Mouse (Mus musculus) midbrain, embryonic 11.5 days (tissue): ENCODE measurements around the gene Cdk17. TPM values are rescaled to one million over a fixed set of nuclear protein-coding genes. Genes with fewer than 3 reads are reported as not detected.

Source experiments
- ATAC-seq: fragments of 200-750 bp; cut with Nextera tagmentation; 2 replicates; pipeline ENCODE4 v1.8.0; 2017; ENCODE audit warnings: moderate TSS enrichment, moderate library complexity; ENCODE audit not compliant: low FRiP score
- DNase-seq: peaks from one replicate; pipeline ENCODE4 v3.0.0; 2015; ENCODE audit warnings: low spot score; ENCODE audit errors: missing footprints
- H3K27ac ChIP-seq: fragments of 300-500 bp; sonication (generic); 2 replicates; pipeline ENCODE4 v1.5.1; 2014; ENCODE audit warnings: low read depth, low read length
- H3K27me3 ChIP-seq: fragments of 300-500 bp; sonication (generic); 2 replicates; pipeline ENCODE4 v1.6.1; 2014; ENCODE audit warnings: mild to moderate bottlenecking, low read length, moderate library complexity, mixed read lengths; ENCODE audit not compliant: control insufficient read depth, insufficient read depth
- H3K36me3 ChIP-seq: fragments of 300-500 bp; sonication (generic); 2 replicates; pipeline ENCODE4 v1.6.1; 2014; ENCODE audit warnings: mild to moderate bottlenecking, low read length, moderate library complexity, mixed read lengths; ENCODE audit not compliant: control insufficient read depth, insufficient read depth
- H3K4me1 ChIP-seq: fragments of 300-500 bp; sonication (generic); 2 replicates; pipeline ENCODE4 v1.6.1; 2014; ENCODE audit warnings: low read length; ENCODE audit not compliant: control insufficient read depth, insufficient read depth
- H3K4me2 ChIP-seq: fragments of 300-500 bp; sonication (generic); 2 replicates; pipeline ENCODE4 v1.6.1; 2014; ENCODE audit warnings: mild to moderate bottlenecking, moderate library complexity
- H3K4me3 ChIP-seq: fragments of 300-500 bp; sonication (generic); 2 replicates; pipeline ENCODE4 v1.5.1; 2014; ENCODE audit warnings: low read depth, low read length
- H3K9ac ChIP-seq: fragments of 300-500 bp; sonication (generic); 2 replicates; pipeline ENCODE4 v1.6.1; 2014; ENCODE audit warnings: low read length
- H3K9me3 ChIP-seq: fragments of 300-500 bp; sonication (generic); 2 replicates; pipeline ENCODE4 v1.6.1; 2016; ENCODE audit warnings: low read length; ENCODE audit not compliant: control insufficient read depth
- WGBS: fragments of 180-500 bp; shearing (Covaris S2); extraction: QIAGEN DNeasy Blood & Tissue Kit; methylation state at CpG from one replicate; pipeline ENCODE4 v1.1.7; 2014; 5-methylcytosine and 5-hydroxymethylcytosine counted together
- polyA plus RNA-seq: library from polyadenylated mRNA; unstranded; fragments of >200 nt; fragmentation: Nextera tagmentation; extraction: Ambion mirVana; gene quantifications from 2 replicates; pipeline ENCODE4 v1.2.1, GENCODE M21; 2014

Gene Cdk17
- polyA plus RNA-seq, 1 experiment from 2014 or later, result 36.8 TPM

GRCm38 (mm10) chr10:93131865-93132566 lies 28.7 kb upstream of the Cdk17 start:
- Histone ChIP-seq H3K9ac (no peak overlapping the region), H3K36me3 (no peaks in the 10 kb centered on the region), H3K4me3 (no peak overlapping the region), H3K27ac (no peak overlapping the region), H3K4me1 (0 out of 2 replicates have a peak, but pooled peaks cover 3% of the 10 kb centered on the region), H3K27me3 (no peaks in the 10 kb centered on the region), H3K9me3 (no peaks in the 10 kb centered on the region), H3K4me2 (no peak overlapping the region)
- no peak for DNase-seq
- WGBS, result 89% methylated on average over 9 of the region's 9 CpGs
- no peak for ATAC-seq

DNA sequence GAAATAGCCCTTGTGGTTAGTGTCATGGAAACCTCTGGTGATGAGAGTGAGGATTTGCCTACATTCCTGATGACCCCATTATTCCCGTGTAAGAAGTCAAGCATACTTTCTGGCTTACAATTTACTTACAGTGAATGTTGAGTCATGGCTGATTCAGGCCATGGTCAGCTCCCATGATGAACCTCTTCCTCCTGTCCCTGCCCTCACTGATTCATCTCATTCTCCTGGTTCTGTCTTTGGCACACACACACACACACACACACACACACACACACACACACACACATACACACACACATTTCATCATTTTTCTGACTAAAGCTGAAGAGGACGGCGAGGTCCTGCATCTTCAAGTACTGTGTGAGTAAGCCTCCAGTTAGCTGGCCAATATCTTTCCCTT lies 21.9 kb upstream of the Cdk17 start:
- Histone ChIP-seq H3K27ac (no peak overlapping the region), H3K27me3 (no peaks in the 10 kb centered on the region), H3K4me1 (peaks cover 4% of the 10 kb centered on the region; the same call in 1 of the 2 replicates), H3K4me3 (no peak overlapping the region), H3K36me3 (no peaks in the 10 kb centered on the region), H3K9ac (no peak overlapping the region), H3K4me2 (no peak overlapping the region), H3K9me3 (no peaks in the 10 kb centered on the region)
- no peak for DNase-seq
- WGBS, result 89% methylated on average over 3 of the region's 3 CpGs
- no peak for ATAC-seq

GRCm38 (mm10) chr10:93140778-93141177 lies 19.9 kb upstream of the Cdk17 start:
- no peak overlapping the region for H3K9ac ChIP-seq
- H3K27me3 ChIP-seq, result no peaks in the 10 kb centered on the region
- no peaks in the 10 kb centered on the region for H3K36me3 ChIP-seq
- H3K4me1 ChIP-seq, result peaks cover 4% of the 10 kb centered on the region; the same call in 1 of the 2 replicates
- WGBS, result 67% methylated on average over 4 of the region's 4 CpGs
- ATAC-seq (no peak), DNase-seq (no peak)
- H3K4me2 ChIP-seq, result no peak overlapping the region
- no peak overlapping the region for H3K4me3 ChIP-seq
- no peaks in the 10 kb centered on the region for H3K9me3 ChIP-seq
- H3K27ac ChIP-seq, result no peak overlapping the region

DNA sequence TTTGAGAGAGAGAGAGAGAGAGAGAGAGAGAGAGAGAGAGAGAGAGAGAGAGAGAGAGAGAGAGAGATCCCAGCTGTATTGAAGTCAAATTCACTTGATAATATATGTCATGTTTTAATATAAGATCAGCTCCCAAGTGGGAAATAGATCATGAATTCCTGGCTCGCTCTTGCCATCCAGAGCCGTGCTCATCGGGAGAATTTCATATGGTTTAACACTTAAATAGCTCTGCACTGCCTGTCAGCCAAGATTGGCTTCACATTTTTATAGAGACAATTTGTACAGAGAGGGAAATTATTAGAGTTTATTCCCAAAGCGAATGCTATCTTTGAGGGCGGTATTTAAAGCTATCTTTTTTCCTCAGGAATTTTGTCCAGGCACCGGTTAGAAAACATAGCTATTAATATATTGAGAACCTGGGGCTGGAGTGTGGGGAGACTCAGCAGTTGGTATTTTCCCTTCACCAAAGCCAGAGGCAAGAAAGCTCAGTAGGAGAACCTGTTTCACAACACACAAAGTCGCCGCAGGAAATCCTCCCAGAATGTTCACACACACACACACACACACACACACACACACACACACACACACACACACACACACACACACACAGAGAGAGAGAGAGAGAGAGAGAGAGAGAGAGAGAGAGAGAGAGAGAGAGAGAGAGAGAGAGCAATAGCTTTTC lies 17.9 kb upstream of the Cdk17 start:
- WGBS, result 73% methylated on average over 8 of the region's 8 CpGs
- ATAC-seq, result no peak
- Histone ChIP-seq H3K4me3 (no peak overlapping the region), H3K27me3 (no peaks in the 10 kb centered on the region), H3K4me2 (no peak overlapping the region), H3K9ac (no peak overlapping the region), H3K27ac (no peak overlapping the region), H3K36me3 (no peaks in the 10 kb centered on the region), H3K9me3 (no peaks in the 10 kb centered on the region), H3K4me1 (peaks cover 4% of the 10 kb centered on the region; the same call in 1 of the 2 replicates)
- no peak for DNase-seq

DNA sequence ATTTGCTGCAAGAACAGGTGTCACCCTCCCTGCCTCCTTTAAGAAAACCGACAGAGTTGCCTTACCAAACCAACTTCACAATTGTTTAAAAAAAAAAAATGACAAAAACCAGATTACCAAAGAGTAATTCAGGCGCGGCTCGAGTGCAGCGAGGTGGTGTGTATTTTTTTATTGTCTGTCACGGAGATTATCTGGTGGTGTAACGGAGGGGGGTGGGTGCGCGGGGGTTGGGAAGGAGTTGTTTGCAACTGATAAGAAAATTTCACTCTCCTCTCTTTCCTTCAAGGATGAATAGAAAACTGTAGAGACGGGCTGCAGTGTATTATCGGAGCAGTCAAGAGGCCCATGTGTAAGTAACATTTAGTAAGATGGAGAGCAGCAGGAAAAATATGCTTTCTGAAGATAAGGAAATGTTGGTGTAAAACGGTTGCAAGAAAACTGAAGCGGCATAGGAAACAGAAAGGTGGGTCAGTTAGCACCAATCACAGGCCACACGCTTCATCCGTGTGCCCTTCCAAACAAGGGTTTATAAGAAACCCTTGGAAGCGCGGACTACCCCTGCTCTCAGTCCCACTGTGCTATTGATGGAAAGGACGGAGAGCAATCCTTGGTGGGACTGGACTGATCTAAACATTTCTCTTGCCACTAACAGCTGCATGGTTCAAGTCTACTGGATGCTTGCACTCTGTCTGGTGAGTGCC lies 17.2 kb upstream of the Cdk17 start:
- no peak overlapping the region for H3K9ac ChIP-seq
- ATAC-seq, result no peak
- no peak for DNase-seq
- H3K36me3 ChIP-seq, result no peaks in the 10 kb centered on the region
- H3K4me1 ChIP-seq, result peaks cover 4% of the 10 kb centered on the region; the same call in 1 of the 2 replicates
- no peaks in the 10 kb centered on the region for H3K9me3 ChIP-seq
- no peak overlapping the region for H3K27ac ChIP-seq
- 37% methylated on average over 18 of the region's 18 CpGs for WGBS
- H3K27me3 ChIP-seq, result no peaks in the 10 kb centered on the region
- no peak overlapping the region for H3K4me3 ChIP-seq
- peak overlapping the region; percentile 20; the same call in 1 of the 2 replicates for H3K4me2 ChIP-seq

- no peaks in the 10 kb centered on the region for H3K36me3 ChIP-seq
- H3K9me3 ChIP-seq, result no peaks in the 10 kb centered on the region
- no peak overlapping the region for H3K9ac ChIP-seq
- ATAC-seq, result no peak
- 81% methylated on average over 6 of the region's 6 CpGs for WGBS
- no peak overlapping the region for H3K4me2 ChIP-seq
- H3K4me3 ChIP-seq, result no peak overlapping the region
- no peak for DNase-seq
- no peaks in the 10 kb centered on the region for H3K27me3 ChIP-seq
- H3K4me1 ChIP-seq, result peaks cover 4% of the 10 kb centered on the region; the same call in 1 of the 2 replicates
- no peak overlapping the region for H3K27ac ChIP-seq
Measured at GRCm38 (mm10) chr10:93143986-93144314, 16.7 kb upstream of the Cdk17 start.

DNA sequence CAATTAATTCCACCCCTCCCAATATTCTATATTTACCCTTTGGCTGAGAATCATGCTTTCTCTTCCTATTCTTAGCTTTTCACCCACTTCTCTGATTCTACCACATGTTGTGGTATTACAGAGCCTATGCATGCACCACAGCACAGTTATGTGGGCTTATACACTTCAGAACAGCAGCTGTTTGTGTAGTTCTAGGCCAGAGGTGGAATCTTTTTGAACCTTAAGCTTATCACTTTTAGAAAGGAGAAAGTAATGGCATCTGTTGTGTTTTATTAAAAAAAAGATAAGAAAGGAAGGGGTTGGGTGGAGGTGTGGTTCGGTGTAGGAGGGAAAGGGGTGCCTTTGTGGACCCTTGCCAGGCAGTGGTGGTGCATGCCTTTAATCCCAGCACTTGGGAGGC lies 16.1 kb upstream of the Cdk17 start:
- no peak overlapping the region for H3K4me2 ChIP-seq
- no peak for DNase-seq
- no peak for ATAC-seq
- 88% methylated on average over 1 of the region's 1 CpGs for WGBS
- H3K9ac ChIP-seq, result no peak overlapping the region
- H3K4me3 ChIP-seq, result no peak overlapping the region
- H3K36me3 ChIP-seq, result no peaks in the 10 kb centered on the region
- no peaks in the 10 kb centered on the region for H3K27me3 ChIP-seq
- H3K4me1 ChIP-seq, result peaks cover 4% of the 10 kb centered on the region; the same call in 1 of the 2 replicates
- no peak overlapping the region for H3K27ac ChIP-seq
- no peaks in the 10 kb centered on the region for H3K9me3 ChIP-seq

DNA sequence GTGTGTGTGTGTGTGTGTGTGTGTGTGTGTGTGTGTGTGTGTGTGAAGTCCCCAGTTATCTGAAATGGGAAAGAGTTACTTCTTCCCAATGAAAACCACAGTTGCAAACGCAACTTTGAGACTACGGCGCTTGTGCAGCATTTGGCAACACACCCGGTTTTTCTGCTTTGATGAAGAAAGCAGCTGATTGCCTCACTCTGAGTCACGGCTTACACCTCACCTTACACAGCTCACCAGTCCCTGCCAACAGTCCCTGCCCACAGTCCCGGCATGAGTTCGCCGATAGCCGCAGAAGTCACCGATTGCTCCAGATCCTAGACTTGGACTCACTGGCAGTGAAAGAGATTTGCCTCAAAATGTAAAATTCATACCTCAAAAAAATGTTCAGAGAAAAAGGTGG lies 15.6 kb upstream of the Cdk17 start:
- ATAC-seq (no peak), DNase-seq (no peak)
- Histone ChIP-seq H3K4me1 (peaks cover 4% of the 10 kb centered on the region; the same call in 1 of the 2 replicates), H3K27ac (no peak overlapping the region), H3K9me3 (no peaks in the 10 kb centered on the region), H3K9ac (no peak overlapping the region), H3K36me3 (no peaks in the 10 kb centered on the region), H3K4me2 (no peak overlapping the region), H3K27me3 (no peaks in the 10 kb centered on the region), H3K4me3 (no peak overlapping the region)
- 87% methylated on average over 10 of the region's 10 CpGs for WGBS

- Histone ChIP-seq H3K4me2 (no peak overlapping the region), H3K4me3 (no peak overlapping the region), H3K9me3 (no peaks in the 10 kb centered on the region), H3K36me3 (no peaks in the 10 kb centered on the region), H3K4me1 (peaks cover 4% of the 10 kb centered on the region; the same call in 1 of the 2 replicates), H3K27me3 (no peaks in the 10 kb centered on the region), H3K9ac (no peak overlapping the region), H3K27ac (no peak overlapping the region)
- no peak for ATAC-seq
- WGBS, result 86% methylated on average over 4 of the region's 4 CpGs
- DNase-seq, result peak; percentile 61
Measured at GRCm38 (mm10) chr10:93146601-93147000, 14.1 kb upstream of the Cdk17 start.
